Mouse (Mus musculus) forebrain, embryonic 13.5 days (tissue): ENCODE results near the gene Nmrk2. TPM values are rescaled to one million over a fixed set of nuclear protein-coding genes. Genes with fewer than 3 reads are reported as not detected.

ENCODE experiments used
- ATAC-seq: fragments of 200-750 bp; cut with Nextera tagmentation; 2 replicates; pipeline ENCODE4 v1.8.0; 2017
- H3K27ac ChIP-seq: fragments of 300-500 bp; sonication (generic); 2 replicates; pipeline ENCODE4 v1.5.1; 2015; ENCODE audit warnings: inconsistent platforms, mild to moderate bottlenecking, moderate library complexity
- H3K27me3 ChIP-seq: fragments of 300-500 bp; sonication (generic); 2 replicates; pipeline ENCODE4 v1.6.1; 2015; ENCODE audit warnings: mild to moderate bottlenecking, inconsistent platforms
- H3K36me3 ChIP-seq: fragments of 300-500 bp; sonication (generic); 2 replicates; pipeline ENCODE4 v1.6.1; 2015; ENCODE audit warnings: mild to moderate bottlenecking, inconsistent platforms; ENCODE audit not compliant: poor library complexity, severe bottlenecking
- H3K4me1 ChIP-seq: fragments of 300-500 bp; sonication (generic); 2 replicates; pipeline ENCODE4 v1.6.1; 2015; ENCODE audit warnings: inconsistent platforms
- H3K4me2 ChIP-seq: fragments of 300-500 bp; sonication (generic); 2 replicates; pipeline ENCODE4 v1.6.1; 2015; ENCODE audit warnings: inconsistent platforms, mild to moderate bottlenecking, moderate library complexity
- H3K4me3 ChIP-seq: fragments of 300-500 bp; sonication (generic); 2 replicates; pipeline ENCODE4 v1.5.1; 2015; ENCODE audit warnings: mild to moderate bottlenecking, inconsistent platforms
- H3K9ac ChIP-seq: fragments of 300-500 bp; sonication (generic); 2 replicates; pipeline ENCODE4 v1.6.1; 2015; ENCODE audit warnings: mild to moderate bottlenecking, inconsistent platforms
- H3K9me3 ChIP-seq: fragments of 300-500 bp; sonication (generic); replicated peaks from 2 replicates; pipeline ENCODE4 v1.6.1; 2016; ENCODE audit warnings: inconsistent platforms
- WGBS: fragments of 180-500 bp; shearing (Covaris S2); methylation state at CpG from one replicate; pipeline ENCODE4 v1.1.7; 2015; 5-methylcytosine and 5-hydroxymethylcytosine counted together
- polyA plus RNA-seq: library from polyadenylated mRNA; unstranded; fragments of >200 nt; fragmentation: Nextera tagmentation; extraction: Ambion mirVana; gene quantifications from 2 replicates; pipeline ENCODE4 v1.2.1, GENCODE M21; 2015

Gene Nmrk2
- polyA plus RNA-seq, 1 experiment from 2014 or later, result not detected

GRCm38 (mm10) chr10:81210154-81210553 is 8.3 kb upstream of the Nmrk2 start:
- no peaks in the 10 kb centered on the region for H3K27me3 ChIP-seq
- peaks cover 90% of the 10 kb centered on the region for H3K36me3 ChIP-seq
- 93% methylated on average over 5 of the region's 5 CpGs for WGBS
- no peak for ATAC-seq
- H3K4me3 ChIP-seq, result no peak overlapping the region
- no peak overlapping the region for H3K4me2 ChIP-seq
- no peak overlapping the region for H3K27ac ChIP-seq
- no peaks in the 10 kb centered on the region for H3K4me1 ChIP-seq
- peaks cover 12% of the 10 kb centered on the region for H3K9me3 ChIP-seq
- no peak overlapping the region for H3K9ac ChIP-seq

- no peaks in the 10 kb centered on the region for H3K9me3 ChIP-seq
- 72% methylated on average over 4 of the region's 4 CpGs for WGBS
- peaks cover 35% of the 10 kb centered on the region for H3K36me3 ChIP-seq
- no peak overlapping the region for H3K4me3 ChIP-seq
- H3K4me1 ChIP-seq, result no peaks in the 10 kb centered on the region
- H3K27me3 ChIP-seq, result 0 out of 2 replicates have a peak, but pooled peaks cover 9% of the 10 kb centered on the region
- ATAC-seq, result peak; percentile 19; the same call in 1 of the 2 replicates
- no peak overlapping the region; the same call in 1 of the 2 replicates for H3K9ac ChIP-seq
- no peak overlapping the region for H3K27ac ChIP-seq
- H3K4me2 ChIP-seq, result no peak overlapping the region
Observed at GRCm38 (mm10) chr10:81204137-81204536, 2.3 kb upstream of the Nmrk2 start.

- WGBS, result 72% methylated on average over 8 of the region's 8 CpGs
Observed at GRCm38 (mm10) chr10:81202978-81203720, 1.3 kb upstream of the Nmrk2 start.

GRCm38 (mm10) chr10:81200605-81201287 is 1.1 kb downstream of the Nmrk2 start:
- no peak overlapping the region for H3K4me2 ChIP-seq
- H3K36me3 ChIP-seq, result peaks cover 5% of the 10 kb centered on the region
- no peak overlapping the region for H3K9ac ChIP-seq
- H3K4me3 ChIP-seq, result no peak overlapping the region
- peaks cover 27% of the 10 kb centered on the region for H3K27me3 ChIP-seq
- WGBS, result 78% methylated on average over 20 of the region's 20 CpGs
- ATAC-seq, result no peak
- no peaks in the 10 kb centered on the region for H3K4me1 ChIP-seq
- no peak overlapping the region for H3K27ac ChIP-seq
- H3K9me3 ChIP-seq, result no peaks in the 10 kb centered on the region

More at GRCm38 (mm10) chr10:81202978-81203720, 1.3 kb upstream of the Nmrk2 start:
- 0 out of 2 replicates have a peak, but pooled peaks cover 9% of the 10 kb centered on the region for H3K27me3 ChIP-seq
- H3K27ac ChIP-seq, result no peak overlapping the region
- H3K9me3 ChIP-seq, result no peaks in the 10 kb centered on the region
- ATAC-seq, result no peak
- no peak overlapping the region for H3K4me3 ChIP-seq
- no peak overlapping the region for H3K9ac ChIP-seq
- no peak overlapping the region for H3K4me2 ChIP-seq
- H3K4me1 ChIP-seq, result no peaks in the 10 kb centered on the region
- peaks cover 27% of the 10 kb centered on the region for H3K36me3 ChIP-seq

GRCm38 (mm10) chr10:81200141-81200540 is 1.7 kb downstream of the Nmrk2 start:
- Histone ChIP-seq H3K27ac (no peak overlapping the region), H3K36me3 (peaks cover 4% of the 10 kb centered on the region; the same call in 1 of the 2 replicates), H3K4me2 (no peak overlapping the region), H3K27me3 (peaks cover 33% of the 10 kb centered on the region), H3K4me3 (no peak overlapping the region), H3K9me3 (no peaks in the 10 kb centered on the region), H3K9ac (0 out of 2 replicates have a peak overlapping the region, but pooled peaks have one; percentile 9), H3K4me1 (no peaks in the 10 kb centered on the region)
- ATAC-seq, result no peak
- 84% methylated on average over 13 of the region's 13 CpGs for WGBS

GRCm38 (mm10) chr10:81198990-81199389 is 2.9 kb downstream of the Nmrk2 start:
- Histone ChIP-seq H3K4me1 (peaks cover 4% of the 10 kb centered on the region; the same call in 1 of the 2 replicates), H3K9me3 (no peaks in the 10 kb centered on the region), H3K4me2 (no peak overlapping the region), H3K36me3 (no peaks in the 10 kb centered on the region), H3K27me3 (peaks cover 45% of the 10 kb centered on the region), H3K4me3 (no peak overlapping the region), H3K27ac (no peak overlapping the region), H3K9ac (peak overlapping the region; percentile 12; the same call in 1 of the 2 replicates)
- ATAC-seq, result no peak
- WGBS, result 81% methylated on average over 6 of the region's 6 CpGs

- Histone ChIP-seq H3K36me3 (no peaks in the 10 kb centered on the region), H3K27ac (no peak overlapping the region), H3K4me1 (peaks cover 6% of the 10 kb centered on the region), H3K9ac (no peak overlapping the region), H3K9me3 (no peaks in the 10 kb centered on the region), H3K4me3 (no peak overlapping the region), H3K4me2 (no peak overlapping the region), H3K27me3 (peaks cover 50% of the 10 kb centered on the region)
- WGBS, result 2% methylated on average over 9 of the region's 9 CpGs
- no peak for ATAC-seq
Observed at GRCm38 (mm10) chr10:81198230-81198629, 3.6 kb downstream of the Nmrk2 start.

- Histone ChIP-seq H3K9me3 (no peaks in the 10 kb centered on the region), H3K27me3 (peaks cover 50% of the 10 kb centered on the region), H3K4me3 (no peak overlapping the region), H3K36me3 (no peaks in the 10 kb centered on the region), H3K27ac (no peak overlapping the region), H3K4me2 (no peak overlapping the region), H3K9ac (no peak overlapping the region), H3K4me1 (peaks cover 15% of the 10 kb centered on the region)
- no peak for ATAC-seq
- WGBS, result 61% methylated on average over 6 of the region's 6 CpGs
Observed at GRCm38 (mm10) chr10:81197305-81197704, 4.5 kb downstream of the Nmrk2 start.

- no peak overlapping the region for H3K4me3 ChIP-seq
- H3K36me3 ChIP-seq, result no peaks in the 10 kb centered on the region
- H3K9me3 ChIP-seq, result no peaks in the 10 kb centered on the region
- H3K27me3 ChIP-seq, result peaks cover 50% of the 10 kb centered on the region
- 71% methylated on average over 11 of the region's 11 CpGs for WGBS
- H3K27ac ChIP-seq, result no peak overlapping the region
- H3K4me1 ChIP-seq, result peaks cover 22% of the 10 kb centered on the region
- no peak overlapping the region for H3K4me2 ChIP-seq
- no peak for ATAC-seq
- no peak overlapping the region for H3K9ac ChIP-seq
Observed at GRCm38 (mm10) chr10:81196470-81197065, 5.3 kb downstream of the Nmrk2 start.

GRCm38 (mm10) chr10:81195300-81195699 is 6.6 kb downstream of the Nmrk2 start:
- 78% methylated on average over 4 of the region's 4 CpGs for WGBS

GRCm38 (mm10) chr10:81193991-81194774 is 7.7 kb downstream of the Nmrk2 start:
- Histone ChIP-seq H3K27me3 (peaks cover 41% of the 10 kb centered on the region), H3K9me3 (no peaks in the 10 kb centered on the region), H3K4me3 (no peak overlapping the region), H3K4me1 (peaks cover 23% of the 10 kb centered on the region), H3K36me3 (peaks cover 17% of the 10 kb centered on the region), H3K4me2 (no peak overlapping the region; the same call in 1 of the 2 replicates), H3K9ac (no peak overlapping the region), H3K27ac (no peak overlapping the region)
- ATAC-seq, result no peak
- 12% methylated on average over 37 of the region's 37 CpGs for WGBS

More at GRCm38 (mm10) chr10:81195300-81195699, 6.6 kb downstream of the Nmrk2 start:
- Histone ChIP-seq H3K4me2 (no peak overlapping the region), H3K27ac (no peak overlapping the region), H3K9ac (no peak overlapping the region), H3K36me3 (peaks cover 8% of the 10 kb centered on the region), H3K4me3 (no peak overlapping the region), H3K27me3 (peaks cover 47% of the 10 kb centered on the region), H3K4me1 (peaks cover 23% of the 10 kb centered on the region), H3K9me3 (no peaks in the 10 kb centered on the region)
- ATAC-seq, result no peak
